Mouse (Mus musculus) cerebellum, adult 8-10 months (tissue): ENCODE measurements around the gene Tenm2.

Source experiments
- DNase-seq: peaks from one replicate; pipeline ENCODE4 v3.0.0; 2022

Gene Tenm2

GRCm38 (mm10) chr11:35974632-35975450 lies 1260.9 kb downstream of the Tenm2 start:
- DNase-seq: no peak

- DNase-seq: no peak
These were observed 1262.6 kb downstream of the Tenm2 start for GRCm38 (mm10) chr11:35973135-35973534.

GRCm38 (mm10) chr11:35972270-35972931 lies 1263.4 kb downstream of the Tenm2 start:
- DNase-seq: no peak

DNA sequence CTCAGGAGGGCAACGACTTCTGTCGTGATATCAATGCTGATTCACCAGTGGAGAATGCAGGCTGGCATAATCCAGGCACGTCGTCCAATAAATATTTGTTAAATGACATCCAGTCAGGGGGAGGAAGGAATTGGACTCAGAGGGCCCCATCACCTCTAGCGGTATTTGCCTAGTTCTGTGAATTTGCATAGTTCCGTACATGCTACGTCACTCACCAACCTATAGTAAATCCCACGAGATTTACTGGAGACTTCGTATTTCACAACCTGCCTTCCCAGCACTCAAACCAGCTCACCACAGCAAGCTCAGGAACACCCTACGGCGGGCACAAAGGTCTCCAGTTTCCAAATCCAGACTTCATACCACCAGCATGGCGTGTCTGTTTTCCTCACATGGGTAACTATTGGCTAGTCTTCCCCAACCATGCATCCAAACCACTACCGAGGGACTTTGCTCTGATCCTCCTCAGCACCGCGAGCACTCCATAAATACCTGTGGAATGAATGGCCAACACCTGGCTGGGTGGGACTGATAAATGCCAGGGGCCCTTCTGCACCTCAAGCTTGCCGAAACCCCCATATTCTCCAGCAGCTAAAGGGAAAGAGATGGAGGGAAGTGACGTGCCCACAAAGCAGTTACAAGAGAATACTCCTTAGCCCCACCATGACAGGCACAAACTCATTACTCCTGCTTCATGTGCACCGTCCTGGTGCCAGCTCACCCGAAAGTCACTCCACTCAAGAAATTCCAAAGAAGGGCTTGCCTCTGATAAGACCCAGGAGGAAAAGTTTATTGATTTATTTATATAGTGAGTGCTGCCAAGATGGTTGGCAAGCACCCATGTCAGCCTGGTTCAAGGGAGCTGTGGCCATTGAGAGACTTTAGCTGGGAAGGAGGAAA lies 1264.7 kb downstream of the Tenm2 start:
- DNase-seq: no peak

- no peak for DNase-seq
These were observed 1267.5 kb downstream of the Tenm2 start for GRCm38 (mm10) chr11:35968291-35968690.

DNA sequence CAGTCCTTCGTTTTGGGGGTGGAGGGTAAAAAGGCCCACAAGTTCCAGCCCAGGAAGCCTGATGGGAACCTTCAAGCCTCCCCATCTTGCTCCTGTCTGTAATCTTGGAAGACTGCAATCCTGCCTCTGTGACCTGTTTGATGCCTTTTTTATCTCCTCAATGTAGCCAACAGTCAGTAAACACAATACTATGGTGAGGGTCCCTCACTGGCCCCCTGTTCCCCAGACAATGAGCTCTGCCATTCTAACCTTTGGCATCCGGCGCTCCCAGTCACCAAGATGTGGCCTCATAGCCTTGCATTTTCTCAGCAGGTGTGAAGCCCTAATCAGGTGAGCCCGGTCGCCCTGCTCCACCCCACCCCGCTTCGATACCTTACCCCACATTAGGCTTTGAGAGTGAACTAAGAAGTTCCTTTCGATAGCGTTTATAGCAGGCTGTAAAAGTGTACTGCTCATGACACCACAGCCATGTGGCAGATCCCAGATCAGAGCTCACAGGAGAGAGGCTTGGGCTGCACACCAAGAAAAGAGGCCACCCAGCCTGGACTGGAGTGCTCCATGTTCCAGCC lies 1271.7 kb downstream of the Tenm2 start:
- DNase-seq: no peak

GRCm38 (mm10) chr11:35963554-35963953 lies 1272.2 kb downstream of the Tenm2 start:
- DNase-seq: no peak

GRCm38 (mm10) chr11:35962431-35962830 lies 1273.3 kb downstream of the Tenm2 start:
- DNase-seq: no peak

DNA sequence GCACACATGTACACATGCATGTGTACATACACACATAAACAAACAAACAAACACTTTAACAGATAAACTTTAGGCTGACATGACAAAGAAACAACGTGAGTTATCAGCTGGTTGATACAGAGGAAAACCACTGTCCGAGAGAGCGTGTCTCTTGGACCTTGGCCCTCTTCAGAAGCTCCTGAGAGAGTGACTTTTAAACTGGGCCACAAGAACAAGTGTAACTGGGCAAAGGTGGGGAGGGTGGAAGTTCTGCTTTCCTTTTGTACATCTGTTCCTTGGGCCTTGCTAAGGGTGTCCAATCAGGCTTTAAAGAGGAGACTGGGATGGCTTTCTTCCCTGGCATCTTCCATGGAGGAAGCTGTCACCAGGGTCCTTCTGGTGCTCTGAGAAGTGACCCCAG lies 1276.5 kb downstream of the Tenm2 start:
- no peak for DNase-seq
